Mouse (Mus musculus) ES-E14 (cell line): ENCODE measurements around the gene Sarm1.

Experiments
- CHD2 ChIP-seq: IDR thresholded peaks from 2 replicates; pipeline ENCODE4 v1.6.1; 2014; ENCODE audit warnings: mild to moderate bottlenecking, low read depth, low read length, inconsistent platforms
- HCFC1 ChIP-seq: IDR thresholded peaks from 2 replicates; pipeline ENCODE4 v1.6.1; 2012; ENCODE audit warnings: low read length, inconsistent platforms, borderline replicate concordance; ENCODE audit not compliant: insufficient read depth
- ZC3H11A ChIP-seq: IDR thresholded peaks from 2 replicates; pipeline ENCODE4 v1.6.1; 2012; ENCODE audit warnings: low read depth, mild to moderate bottlenecking, inconsistent platforms, low read length, borderline replicate concordance
- ZNF384 ChIP-seq: IDR thresholded peaks from 2 replicates; pipeline ENCODE4 v1.6.1; 2012; ENCODE audit warnings: low read depth, low read length, inconsistent platforms

GRCm38 (mm10) chr11:78467515-78467914 lies 30.0 kb downstream of the Sarm1 start:
- TF ChIP-seq HCFC1 (no peak), ZC3H11A (no peak), ZNF384 (no peak), CHD2 (no peak)
